Mouse (Mus musculus) embryonic facial prominence, embryonic 15.5 days (tissue): ENCODE data around the gene Mrgprb1. TPM values are rescaled to one million over a fixed set of nuclear protein-coding genes. Genes with fewer than 3 reads are reported as not detected.
"Not testable (repeated sequence)": the region's sequence is repeated elsewhere in the genome, so short reads cannot be mapped to it uniquely, and the experiment has no call there.

Experiments used
- ATAC-seq: fragments of 200-750 bp; cut with Nextera tagmentation; 2 replicates; pipeline ENCODE4 v1.8.0; 2017; ENCODE audit warnings: low read depth, moderate TSS enrichment; ENCODE audit not compliant: insufficient number of reproducible peaks, low FRiP score, low TSS enrichment
- H3K27ac ChIP-seq: fragments of 300-500 bp; sonication (generic); replicated peaks from 2 replicates; pipeline ENCODE4 v1.5.1; 2015; ENCODE audit warnings: mild to moderate bottlenecking, inconsistent platforms
- H3K27me3 ChIP-seq: fragments of 300-500 bp; sonication (generic); 2 replicates; pipeline ENCODE4 v1.6.1; 2015; ENCODE audit warnings: inconsistent platforms
- H3K36me3 ChIP-seq: fragments of 300-500 bp; sonication (generic); 2 replicates; pipeline ENCODE4 v1.6.1; 2015; ENCODE audit warnings: mild to moderate bottlenecking, inconsistent platforms
- H3K4me1 ChIP-seq: fragments of 300-500 bp; sonication (generic); 2 replicates; pipeline ENCODE4 v1.6.1; 2015; ENCODE audit warnings: inconsistent platforms
- H3K4me2 ChIP-seq: fragments of 300-500 bp; sonication (generic); replicated peaks from 2 replicates; pipeline ENCODE4 v1.6.1; 2015; ENCODE audit warnings: mild to moderate bottlenecking, inconsistent platforms
- H3K4me3 ChIP-seq: fragments of 300-500 bp; sonication (generic); replicated peaks from 2 replicates; pipeline ENCODE4 v1.5.1; 2015; ENCODE audit warnings: mild to moderate bottlenecking, inconsistent platforms
- H3K9ac ChIP-seq: fragments of 300-500 bp; sonication (generic); 2 replicates; pipeline ENCODE4 v1.6.1; 2015; ENCODE audit warnings: inconsistent platforms
- H3K9me3 ChIP-seq: fragments of 300-500 bp; sonication (generic); replicated peaks from 2 replicates; pipeline ENCODE4 v1.6.1; 2016; ENCODE audit warnings: inconsistent platforms
- WGBS: fragments of 180-500 bp; shearing (Covaris S2); methylation state at CpG from one replicate; pipeline ENCODE4 v1.1.7; 2015; 5-methylcytosine and 5-hydroxymethylcytosine counted together
- polyA plus RNA-seq: library from polyadenylated mRNA; unstranded; fragments of >200 nt; fragmentation: Nextera tagmentation; extraction: Ambion mirVana; gene quantifications from 2 replicates; pipeline ENCODE4 v1.2.1, GENCODE M21; 2015

Gene Mrgprb1
- polyA plus RNA-seq = 0.12 and 0.28 TPM in 2 replicates

GRCm38 (mm10) chr7:48456242-48456641 is at the start of gene Mrgprb1:
Gene Mrgprb1, minus strand, starts transcription at chr7:48456342.
- Histone ChIP-seq H3K27me3 (no peaks in the 10 kb centered on the region), H3K4me3 (no peak within 1 kb of the TSS), H3K4me1 (no peaks in the 10 kb centered on the region), H3K27ac (no peak within 1 kb of the TSS), H3K9ac (no peak within 1 kb of the TSS), H3K4me2 (no peak within 1 kb of the TSS), H3K36me3 (no peaks in the 10 kb centered on the region), H3K9me3 (peaks cover 5% of the 10 kb centered on the region; the same call in 1 of the 2 replicates)
- WGBS = 82% methylated on average over 3 of the region's 3 CpGs
- no peak for ATAC-seq

DNA sequence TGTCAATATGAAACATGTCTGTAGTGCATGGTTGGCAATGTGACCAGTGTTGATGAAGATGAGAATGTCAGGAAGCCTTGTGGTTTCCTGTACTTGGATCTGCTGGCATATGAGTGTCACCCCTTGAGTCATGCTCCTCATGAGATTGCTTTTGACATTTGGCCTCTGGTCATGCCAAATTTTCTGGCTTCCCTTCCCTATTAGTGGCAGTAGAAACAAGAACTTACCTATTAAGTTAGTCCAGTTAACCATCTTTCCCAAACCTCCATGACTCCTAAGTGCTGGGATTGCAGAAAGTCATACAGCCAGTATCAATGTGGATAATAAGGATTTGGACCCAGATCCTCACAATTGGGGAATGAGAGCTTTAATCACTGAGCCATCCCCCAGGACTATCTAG is 43.1 kb upstream of the Mrgprb1 start, which contains the start of gene Mrgprx2:
TSS of gene Mrgprx2 (minus strand) at position 101 of the 400 bp plus-strand sequence.
- H3K27ac ChIP-seq = no peak within 1 kb of the TSS
- H3K4me2 ChIP-seq = no peak within 1 kb of the TSS
- H3K27me3 ChIP-seq = no peaks in the 10 kb centered on the region
- no peak for ATAC-seq
- no peak within 1 kb of the TSS for H3K9ac ChIP-seq
- no peaks in the 10 kb centered on the region for H3K4me1 ChIP-seq
- H3K9me3 ChIP-seq = no peaks in the 10 kb centered on the region
- no peaks in the 10 kb centered on the region for H3K36me3 ChIP-seq
- H3K4me3 ChIP-seq = no peak within 1 kb of the TSS

- no peaks in the 10 kb centered on the region for H3K27me3 ChIP-seq
- H3K4me2 ChIP-seq = no peak overlapping the region
- no peak overlapping the region for H3K9ac ChIP-seq
- H3K27ac ChIP-seq = no peak overlapping the region
- 46% methylated on average over 3 of the region's 3 CpGs for WGBS
- no peaks in the 10 kb centered on the region for H3K4me1 ChIP-seq
- no peak for ATAC-seq
- H3K4me3 ChIP-seq = no peak overlapping the region
- H3K36me3 ChIP-seq = no peaks in the 10 kb centered on the region
- H3K9me3 ChIP-seq = no peaks in the 10 kb centered on the region; the same call in 1 of the 2 replicates
Measured at GRCm38 (mm10) chr7:48436581-48436980, 19.6 kb downstream of the Mrgprb1 start.

DNA sequence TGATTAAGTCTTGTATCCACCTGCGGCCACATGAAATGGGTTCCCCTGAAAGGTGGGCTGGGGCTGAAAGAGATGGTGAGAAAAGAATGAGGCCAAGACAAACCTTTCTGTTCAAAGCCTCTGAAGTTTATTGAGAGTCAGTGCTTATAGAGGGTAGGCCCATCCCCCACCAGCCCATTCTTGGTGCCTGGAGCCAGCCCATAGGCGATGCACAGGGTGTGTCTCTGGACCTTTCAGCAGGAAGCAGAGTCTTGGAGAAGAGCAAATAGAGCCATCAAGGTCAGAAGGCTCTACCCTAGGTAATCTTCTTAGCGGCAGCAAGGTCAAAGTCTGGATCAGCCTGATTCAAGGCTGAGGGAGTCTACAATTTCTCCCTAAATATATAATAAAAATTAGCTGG is 20.2 kb downstream of the Mrgprb1 start:
- ATAC-seq, H3K36me3 ChIP-seq: not testable (repeated sequence)

More for the DNA sequence above, 20.2 kb downstream of the Mrgprb1 start:
- H3K27ac ChIP-seq, H3K4me1 ChIP-seq, H3K4me2 ChIP-seq, H3K4me3 ChIP-seq, H3K9ac ChIP-seq, H3K27me3 ChIP-seq, H3K9me3 ChIP-seq: not testable (repeated sequence)
- 81% methylated on average over 3 of the region's 3 CpGs for WGBS

Other genes with a start within 250 kb of the Mrgprb1 start
- 0.19 TPM in 1 of 2 replicates, not detected in the other for gene Mrgprb8, start 67.8 kb downstream of the Mrgprb1 start, polyA plus RNA-seq
- not detected in 2 replicates for gene Mrgprx2, start 43.0 kb upstream of the Mrgprb1 start, polyA plus RNA-seq
- gene Mrgprb2, start 101.7 kb upstream of the Mrgprb1 start, polyA plus RNA-seq = 0.43 and 0.51 TPM in 2 replicates
- not detected in 2 replicates for gene Mrgprb3, start 187.5 kb upstream of the Mrgprb1 start, polyA plus RNA-seq